Mouse (Mus musculus): Measurements from ENCODE around the gene Gm10521.
"Not testable (repeated sequence)": the region's sequence is repeated elsewhere in the genome, so short reads cannot be mapped to it uniquely, and the experiment has no call there.

Gene Gm10521

GRCm38 (mm10) chr1:171895364-171895763 is at the start of gene Gm10521:
Gm10521 (plus strand) TSS chr1:171895664.
- DNase-seq, result not testable (repeated sequence)

GRCm38 (mm10) chr1:171848201-171848600 is 47.3 kb upstream of the Gm10521 start:
- no peak for DNase-seq

- no peak for DNase-seq
Observed at GRCm38 (mm10) chr1:171848757-171849156, 46.7 kb upstream of the Gm10521 start.

- DNase-seq, result peak; percentile 4
Observed at GRCm38 (mm10) chr1:171849454-171849853, 46.0 kb upstream of the Gm10521 start.

- DNase-seq, result no peak
Observed at GRCm38 (mm10) chr1:171865467-171865866, 30.0 kb upstream of the Gm10521 start.

GRCm38 (mm10) chr1:171886989-171887388 is 8.5 kb upstream of the Gm10521 start:
- DNase-seq, result no peak

GRCm38 (mm10) chr1:171904011-171904410 is 8.5 kb downstream of the Gm10521 start:
- no peak for DNase-seq

GRCm38 (mm10) chr1:171915638-171916458 is 20.4 kb downstream of the Gm10521 start:
- DNase-seq, result no peak

GRCm38 (mm10) chr1:171917305-171918039 is 22.0 kb downstream of the Gm10521 start, which contains the start of gene Slamf6:
Slamf6 (plus strand) TSS chr1:171917515.
- DNase-seq, result peak; percentile 2

- no peak for DNase-seq
Observed at GRCm38 (mm10) chr1:171918136-171918920, 22.9 kb downstream of the Gm10521 start.

GRCm38 (mm10) chr1:171919193-171919592 is 23.7 kb downstream of the Gm10521 start:
- no peak for DNase-seq

- no peak for DNase-seq
Observed at GRCm38 (mm10) chr1:171919901-171920510, 24.5 kb downstream of the Gm10521 start.

- DNase-seq, result no peak
Observed at GRCm38 (mm10) chr1:171920989-171921621, 25.6 kb downstream of the Gm10521 start.

GRCm38 (mm10) chr1:171921641-171922040 is 26.2 kb downstream of the Gm10521 start:
- no peak for DNase-seq

GRCm38 (mm10) chr1:171922844-171923243 is 27.4 kb downstream of the Gm10521 start:
- DNase-seq, result no peak

GRCm38 (mm10) chr1:171924900-171925299 is 29.4 kb downstream of the Gm10521 start:
- DNase-seq, result no peak

GRCm38 (mm10) chr1:171933851-171934250 is 38.4 kb downstream of the Gm10521 start:
- no peak for DNase-seq

- DNase-seq, result no peak
Observed at GRCm38 (mm10) chr1:171938952-171939948, 43.8 kb downstream of the Gm10521 start.

GRCm38 (mm10) chr1:171940626-171941025 is 45.2 kb downstream of the Gm10521 start:
- no peak for DNase-seq

GRCm38 (mm10) chr1:171946447-171946995 is 51.1 kb downstream of the Gm10521 start:
- no peak for DNase-seq
